Mouse (Mus musculus): ENCODE data around the gene Olfr1298. TPM values are rescaled to one million over a fixed set of nuclear protein-coding genes. Genes with fewer than 3 reads are reported as not detected.

Olfr1298 gene
- total RNA-seq (2017): not detected in 3 replicates

DNA sequence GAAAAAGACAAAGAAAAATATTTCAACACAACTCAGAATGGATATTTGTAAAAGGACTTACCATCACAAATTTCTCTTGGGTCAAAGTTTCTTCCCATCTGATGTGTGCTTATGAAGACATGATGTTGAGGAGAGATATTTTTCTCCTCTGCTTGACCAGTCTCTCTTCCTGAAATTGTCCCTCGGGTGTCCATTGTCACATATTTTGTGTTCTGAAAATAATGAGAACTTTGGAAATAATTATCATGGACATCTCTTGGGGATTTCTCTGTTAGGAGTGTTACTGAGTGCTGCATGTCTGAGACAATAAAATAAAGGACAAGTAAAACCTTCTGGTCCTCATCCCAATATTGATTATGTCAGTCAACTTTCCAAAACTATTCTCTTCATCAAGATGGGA, at the start of gene Olfr1298:
Gene Olfr1298 (minus strand): TSS at position 101 of the 400 bp plus-strand sequence.
- ATAC-seq (replicated peaks; ENCODE audit: insufficient number of reproducible peaks, low FRiP score, low TSS enrichment, poor library complexity, severe bottlenecking): no peak

DNA sequence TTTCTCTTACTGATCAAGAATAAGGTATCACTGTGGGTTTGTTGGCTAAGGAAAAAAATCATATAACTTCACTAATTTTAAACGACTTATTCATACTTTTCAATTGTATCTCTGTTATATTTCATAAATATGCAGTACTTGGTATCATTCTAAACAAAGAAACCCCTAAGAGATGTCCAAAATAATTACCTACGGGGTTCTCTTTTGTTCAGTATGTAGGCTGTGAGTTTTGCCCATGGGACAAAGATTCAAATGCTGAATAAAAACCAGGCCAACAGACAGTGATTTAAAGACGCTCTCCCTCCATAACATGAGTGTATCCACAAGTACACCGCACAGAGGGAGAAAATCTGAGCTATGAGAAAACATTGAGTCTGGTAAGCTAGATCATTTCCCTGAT, 12.1 kb upstream of the Olfr1298 start, which contains the start of gene Olfr1299:
Gene Olfr1299 (plus strand): TSS at position 301 of the 400 bp plus-strand sequence.
- ATAC-seq (replicated peaks; ENCODE audit: insufficient number of reproducible peaks, low FRiP score, low TSS enrichment, poor library complexity, severe bottlenecking): no peak

DNA sequence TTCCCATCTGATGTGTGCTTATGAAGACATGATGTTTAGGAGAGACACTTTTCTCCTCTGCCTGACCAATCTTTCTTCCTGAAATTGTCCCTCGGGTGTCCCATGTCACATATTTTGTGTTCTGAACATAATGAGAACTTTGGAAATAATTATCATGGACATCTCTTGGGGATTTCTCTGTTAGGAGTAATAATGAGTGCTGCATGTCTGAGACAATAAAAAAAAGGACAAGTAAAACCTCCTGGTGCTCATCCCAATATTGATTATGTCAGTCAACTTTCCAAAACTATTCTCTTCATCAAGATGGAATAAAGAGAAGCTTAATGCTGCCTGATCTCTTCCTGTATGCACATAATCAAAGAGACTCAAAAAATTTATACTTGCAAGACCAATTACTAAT, 22.6 kb downstream of the Olfr1298 start, which contains the start of gene Olfr1297:
Gene Olfr1297 (minus strand): TSS at position 101 of the 400 bp plus-strand sequence.
- no peak for ATAC-seq (replicated peaks; ENCODE audit: insufficient number of reproducible peaks, low FRiP score, low TSS enrichment, poor library complexity, severe bottlenecking)

Other genes with a start within 250 kb of the Olfr1298 start
- not detected in 3 replicates for gene Olfr1286, start 226.1 kb downstream of the Olfr1298 start, total RNA-seq (2017)
- gene Olfr1287, start 200.1 kb downstream of the Olfr1298 start, total RNA-seq (2017): not detected in 3 replicates
- not detected in 3 replicates for gene Olfr1288, start 175.1 kb downstream of the Olfr1298 start, total RNA-seq (2017)
- not detected in 3 replicates for gene Olfr1289, start 168.4 kb downstream of the Olfr1298 start, total RNA-seq (2017)
- not detected in 3 replicates for gene Olfr1290, start 155.4 kb downstream of the Olfr1298 start, total RNA-seq (2017)
- gene Olfr1291-ps1, start 152.0 kb downstream of the Olfr1298 start, total RNA-seq (2017): not detected in 3 replicates
- gene Olfr1293-ps, start 124.0 kb downstream of the Olfr1298 start, total RNA-seq (2017): not detected in 3 replicates
- gene Olfr1294, start 108.9 kb downstream of the Olfr1298 start, total RNA-seq (2017): not detected in 3 replicates
- gene Olfr1295, start 79.5 kb downstream of the Olfr1298 start, total RNA-seq (2017): not detected in 3 replicates
- gene Olfr1297, start 22.7 kb downstream of the Olfr1298 start, total RNA-seq (2017): 0.10 TPM in 1 of 3 replicates, not detected in the others
- gene Olfr1299, start 12.2 kb upstream of the Olfr1298 start, total RNA-seq (2017): not detected in 3 replicates
- gene Olfr1301, start 101.8 kb upstream of the Olfr1298 start, total RNA-seq (2017): 0.29 TPM in 1 of 3 replicates, not detected in the others
- not detected in 3 replicates for gene Olfr1302, start 128.2 kb upstream of the Olfr1298 start, total RNA-seq (2017)
- gene Olfr1303, start 171.1 kb upstream of the Olfr1298 start, total RNA-seq (2017): not detected in 3 replicates
- not detected in 3 replicates for gene Olfr1305, start 227.9 kb upstream of the Olfr1298 start, total RNA-seq (2017)